Mouse (Mus musculus): ENCODE measurements at regions not wholly inside any gene's neighbourhood (a gene's known extent, or its start where the extent isn't known, plus 50 kb on each side); places are given as distances from the start of the nearest gene placed in this dataset.

DNA sequence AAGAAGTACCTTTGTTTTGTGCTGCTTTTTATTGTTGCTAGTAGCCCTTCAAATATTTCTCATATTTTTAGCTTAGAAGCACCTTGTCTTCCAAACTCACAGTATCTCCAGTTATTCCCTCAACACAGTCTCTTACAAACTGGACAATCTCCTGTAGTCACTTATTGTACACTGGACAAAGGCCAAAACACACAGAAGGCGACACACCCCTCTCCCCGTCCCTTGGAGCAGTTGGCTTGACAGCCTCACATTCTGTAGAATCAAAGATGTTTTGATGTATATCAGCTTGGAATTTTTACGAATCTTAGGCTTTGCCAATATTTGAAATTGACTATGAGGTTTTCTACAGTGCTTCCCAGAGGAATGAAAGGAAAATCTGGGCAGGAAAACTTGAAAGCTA is 309.8 kb upstream of the Gm5148 start:
- DNase-seq, result no peak

DNA sequence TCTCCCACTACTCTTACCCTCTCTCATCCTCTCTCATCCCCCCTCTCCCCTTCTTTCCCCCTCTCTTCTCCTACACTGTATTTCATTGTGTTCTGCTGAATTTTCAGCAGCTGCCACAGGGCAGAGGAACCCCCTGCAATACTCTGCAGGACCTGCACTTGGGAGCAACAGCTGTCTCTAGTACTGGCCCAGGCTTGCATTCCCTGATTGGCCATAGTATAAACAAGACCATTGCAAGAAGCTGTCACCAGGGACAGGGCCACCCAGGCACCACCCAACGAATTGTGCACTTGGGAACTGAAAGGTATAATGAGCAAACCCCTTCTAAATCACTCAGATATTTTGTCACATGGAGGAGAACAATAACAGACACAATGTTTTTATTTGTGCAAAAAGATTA is 290.5 kb upstream of the Gm5148 start:
- DNase-seq, result no peak

DNA sequence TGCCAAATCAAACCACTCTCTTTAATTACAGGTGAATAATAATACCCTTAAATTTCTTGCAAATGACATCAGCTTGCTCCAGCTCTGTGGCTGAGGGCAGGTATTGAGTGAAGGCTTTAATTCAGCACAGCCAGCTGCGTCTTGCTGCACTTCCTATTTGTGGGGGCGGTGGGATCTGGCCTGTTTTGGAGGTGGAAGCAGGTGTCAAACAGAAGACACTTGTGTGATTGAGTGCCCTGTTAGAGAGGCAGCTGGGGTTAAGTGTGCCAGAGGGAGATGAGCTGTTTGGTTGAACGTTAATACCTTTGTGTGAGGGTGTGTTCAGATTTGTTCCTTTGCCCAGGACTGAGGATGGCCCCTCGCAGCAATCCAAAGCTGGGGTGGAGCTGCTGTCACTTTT is 284.9 kb upstream of the Gm5148 start:
- DNase-seq, result peak; percentile 12 to 15

DNA sequence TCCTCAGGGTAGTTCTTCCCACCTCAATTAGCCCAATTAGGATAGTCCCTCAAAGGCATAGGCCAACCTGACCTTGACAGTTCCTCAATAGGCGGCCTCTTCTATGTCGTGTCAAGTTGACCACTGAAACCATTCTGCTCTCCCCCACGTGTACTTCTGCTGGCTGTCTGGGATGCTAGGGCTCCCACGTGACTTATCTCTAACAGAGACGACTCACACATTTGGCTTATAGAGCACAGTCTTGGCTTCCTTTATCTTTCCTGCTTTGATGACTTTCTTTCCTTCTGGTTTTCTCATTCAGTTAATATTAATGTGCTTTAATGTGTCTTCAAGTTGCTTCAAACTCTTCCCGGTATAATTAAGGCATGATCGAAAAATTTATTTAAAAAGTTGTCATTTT is 284.0 kb upstream of the Gm5148 start:
- DNase-seq, result no peak

DNA sequence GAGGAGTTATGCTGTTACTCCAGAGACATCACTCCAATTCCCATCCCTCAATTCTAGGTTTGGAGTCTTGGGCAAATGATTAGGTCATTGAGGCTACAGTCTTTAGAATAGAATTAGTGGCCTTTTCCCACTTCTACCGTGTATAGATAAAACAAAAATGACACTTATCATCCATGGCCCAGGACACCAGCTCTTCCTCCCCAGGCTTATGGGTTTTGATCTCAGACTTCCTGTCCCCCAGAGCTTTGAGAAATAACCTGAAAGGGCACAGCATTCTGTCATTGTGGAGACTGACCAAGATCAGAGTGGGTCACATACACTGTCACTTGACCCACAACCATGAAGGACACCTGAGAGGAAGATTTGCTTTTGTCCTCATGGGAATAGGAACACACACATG is 283.3 kb upstream of the Gm5148 start:
- no peak for DNase-seq

DNA sequence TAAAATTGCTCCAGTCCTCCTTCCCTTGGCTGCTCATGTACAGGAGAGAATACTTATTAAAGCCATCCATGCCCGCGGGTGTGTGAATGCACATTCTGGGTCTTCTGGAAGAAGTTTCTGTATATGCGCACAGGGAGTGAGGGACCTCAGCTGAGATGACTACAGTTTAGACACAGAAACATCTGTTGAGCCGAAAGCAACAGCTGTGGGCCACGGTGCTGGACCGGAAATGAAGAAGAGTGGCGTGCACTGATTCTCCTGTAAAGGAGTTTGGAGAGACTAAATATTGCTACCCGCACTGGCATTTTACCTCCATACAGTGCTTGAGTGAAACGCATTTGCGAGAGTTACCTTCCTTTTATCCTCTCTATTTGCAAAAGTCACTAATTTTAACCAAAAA is 278.0 kb upstream of the Gm5148 start:
- DNase-seq, result no peak

DNA sequence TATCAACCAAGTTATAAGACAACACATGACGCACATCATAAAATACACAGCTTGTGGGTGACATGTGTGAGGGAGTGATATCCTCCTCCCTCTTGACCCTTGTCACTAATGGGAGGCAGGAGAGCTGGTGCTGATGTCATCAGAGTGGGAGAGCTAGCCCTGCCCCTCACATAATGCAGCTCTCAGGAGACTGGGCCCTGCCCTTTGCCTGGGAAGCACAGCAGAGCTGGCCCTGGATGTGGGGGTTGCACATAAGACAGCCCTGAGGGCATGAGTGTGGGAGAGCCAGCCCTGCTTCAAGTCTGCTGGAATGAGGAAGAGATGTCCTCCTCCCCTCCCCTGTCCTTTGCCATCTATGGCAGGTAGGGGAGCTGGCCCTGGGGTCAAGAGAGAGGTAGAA is 275.5 kb upstream of the Gm5148 start:
- no peak for DNase-seq

DNA sequence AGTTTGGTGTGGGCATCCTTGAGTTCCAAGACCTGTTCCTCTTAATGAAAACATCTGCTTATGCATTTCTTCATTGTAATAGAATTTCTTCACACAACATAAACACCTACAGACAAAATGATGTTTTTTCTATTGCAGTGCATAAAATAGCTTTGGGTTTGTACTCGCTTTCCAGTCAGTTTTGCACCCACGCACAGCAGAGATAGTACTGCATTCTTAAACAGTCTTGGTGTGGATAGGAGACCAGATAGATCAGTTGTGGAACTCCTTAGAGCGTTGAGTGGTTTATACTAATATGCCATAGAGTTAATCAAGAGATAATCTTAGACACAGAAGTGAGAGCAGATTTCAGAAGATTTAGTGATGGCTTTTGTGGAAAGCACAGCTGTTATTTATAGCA is 273.7 kb upstream of the Gm5148 start:
- no peak for DNase-seq

DNA sequence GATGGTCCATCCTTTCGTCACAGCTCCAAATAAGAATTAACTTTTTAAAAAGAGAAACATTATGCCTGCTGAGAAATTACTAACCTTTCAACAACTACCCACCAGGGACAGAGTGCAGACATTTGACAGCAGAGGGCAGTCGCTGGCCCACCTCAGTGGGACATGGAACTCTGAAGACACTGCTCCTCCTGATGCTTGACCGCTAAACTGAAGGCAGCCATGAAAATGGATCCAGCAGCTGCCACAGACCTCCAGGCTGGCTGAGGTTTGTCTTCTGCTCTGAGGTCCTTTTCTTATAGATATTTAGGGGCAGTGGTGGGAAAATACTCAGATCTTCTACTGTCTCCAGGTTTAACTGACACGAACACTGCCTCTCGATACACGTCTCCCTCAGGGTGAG is 265.7 kb upstream of the Gm5148 start:
- no peak for DNase-seq

DNA sequence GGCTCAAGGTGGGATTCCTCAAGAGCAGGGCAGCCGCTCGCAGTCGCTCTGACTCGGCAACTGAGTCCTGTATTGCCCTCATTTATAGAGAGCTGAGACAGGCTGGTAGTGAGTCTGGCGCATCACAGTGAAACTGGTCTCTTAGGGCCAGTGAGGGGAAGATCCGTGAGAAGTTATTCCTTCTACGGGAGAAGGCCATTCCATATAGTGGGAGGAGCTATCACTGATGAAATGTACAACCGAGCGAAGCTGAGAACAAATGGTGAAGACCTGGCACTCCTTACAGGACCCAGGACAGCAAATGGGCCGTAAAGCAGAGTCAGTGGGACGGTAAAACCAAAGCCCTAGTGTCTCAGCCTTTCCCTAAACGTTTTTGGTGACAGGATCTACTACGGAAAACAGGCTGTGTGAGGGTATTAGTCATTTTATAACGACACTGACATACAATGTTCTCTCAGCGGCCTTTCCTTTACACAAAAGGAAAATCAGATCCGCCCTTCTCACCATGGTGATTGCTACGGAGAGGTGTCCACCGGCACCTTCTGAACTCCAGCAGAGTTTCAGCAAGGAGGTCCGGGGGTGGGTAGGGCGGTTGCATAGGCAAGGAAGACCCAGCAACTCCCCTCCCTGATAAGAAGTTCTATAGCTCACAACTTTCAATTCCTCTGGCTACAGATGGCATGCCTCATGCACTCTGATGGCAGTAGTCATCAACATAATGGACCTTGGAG is 263.6 kb upstream of the Gm5148 start:
- no peak for DNase-seq

DNA sequence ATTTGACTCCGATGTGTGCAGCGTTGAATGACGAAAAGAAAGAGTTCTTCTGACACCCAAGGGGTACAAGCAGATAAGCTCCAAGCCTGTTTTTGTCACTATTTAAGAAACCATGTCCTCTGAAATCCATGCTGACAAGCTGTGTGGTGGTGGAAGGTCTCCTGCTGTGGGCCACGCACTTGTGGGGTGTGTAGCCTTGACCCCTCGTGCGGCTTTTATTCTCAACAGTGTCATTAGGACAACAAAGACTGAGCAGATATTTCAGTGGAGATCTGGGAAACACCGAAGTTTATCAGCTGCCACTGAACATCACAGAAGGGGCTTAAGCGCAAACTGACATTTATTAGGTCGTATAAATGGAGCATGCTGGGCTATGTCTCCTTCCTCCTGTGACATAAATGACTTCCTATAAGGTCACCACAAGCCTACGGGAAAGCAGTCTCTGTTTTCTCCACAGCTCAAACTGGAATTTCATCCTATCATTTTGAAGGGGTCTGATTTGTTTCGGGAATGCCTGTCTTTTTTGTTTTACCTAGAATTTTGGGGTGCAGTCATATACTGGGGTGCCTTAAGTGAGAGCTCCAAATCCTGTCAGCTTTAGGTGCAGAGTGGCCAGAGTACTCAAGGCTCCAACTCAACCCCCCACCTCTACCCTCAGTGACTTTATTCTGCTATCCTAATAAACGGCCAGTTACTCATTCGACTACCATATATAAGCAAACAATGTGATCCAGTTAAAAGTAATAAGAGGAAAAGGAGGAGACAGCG is 262.9 kb upstream of the Gm5148 start:
- no peak for DNase-seq

DNA sequence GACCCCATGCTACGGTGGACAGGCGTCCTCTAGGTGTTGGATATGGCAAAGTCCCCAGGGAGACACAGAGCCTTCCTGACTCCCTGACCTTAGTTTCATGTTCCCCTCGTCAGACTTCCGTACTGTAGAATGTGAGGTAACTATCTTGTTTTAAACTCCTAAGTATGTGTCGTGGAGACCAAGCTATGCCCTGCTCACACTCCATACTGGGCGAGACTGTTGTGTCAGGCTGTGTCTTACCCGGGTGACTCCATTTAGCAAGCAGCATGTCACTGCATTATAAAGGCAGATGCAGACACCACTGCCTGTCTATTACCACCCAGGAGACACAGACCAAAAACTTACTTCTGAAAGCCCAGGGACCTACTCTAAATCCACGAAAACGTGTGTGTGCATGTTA is 260.4 kb upstream of the Gm5148 start:
- DNase-seq, result no peak

DNA sequence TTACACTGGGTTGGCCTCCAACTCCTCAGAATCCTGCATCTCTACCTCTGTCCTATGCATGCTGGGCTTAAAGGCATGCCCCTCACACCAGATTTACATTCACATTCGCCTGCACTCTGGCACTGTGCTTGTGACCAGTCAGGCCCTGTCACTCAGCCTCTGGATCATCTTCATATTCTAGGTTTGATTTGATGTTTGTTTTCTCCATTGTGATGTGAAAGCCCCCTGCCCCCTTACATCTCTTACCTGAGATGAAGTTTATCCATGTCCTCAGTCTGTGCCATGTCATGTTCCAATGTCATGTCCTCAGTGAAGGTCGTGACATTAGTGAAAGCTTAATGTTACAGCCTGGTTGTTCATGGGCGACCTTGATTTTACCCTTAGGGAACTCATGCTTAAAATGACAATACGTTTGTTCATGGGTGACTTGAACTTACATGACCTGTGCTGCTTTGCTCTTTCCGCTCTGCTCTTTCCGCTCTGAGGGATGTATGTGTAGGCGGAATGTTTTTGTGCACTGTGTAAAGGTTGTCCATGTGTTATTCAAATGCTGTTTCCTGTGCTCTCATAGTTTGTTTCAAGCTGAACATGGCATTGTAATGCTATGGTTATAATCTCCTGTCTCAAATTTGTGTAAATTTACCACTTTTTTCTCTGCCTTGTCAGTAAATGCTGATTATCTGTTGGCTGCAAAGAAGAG is 257.3 kb upstream of the Gm5148 start:
- peak; percentile 46 to 50 for DNase-seq

DNA sequence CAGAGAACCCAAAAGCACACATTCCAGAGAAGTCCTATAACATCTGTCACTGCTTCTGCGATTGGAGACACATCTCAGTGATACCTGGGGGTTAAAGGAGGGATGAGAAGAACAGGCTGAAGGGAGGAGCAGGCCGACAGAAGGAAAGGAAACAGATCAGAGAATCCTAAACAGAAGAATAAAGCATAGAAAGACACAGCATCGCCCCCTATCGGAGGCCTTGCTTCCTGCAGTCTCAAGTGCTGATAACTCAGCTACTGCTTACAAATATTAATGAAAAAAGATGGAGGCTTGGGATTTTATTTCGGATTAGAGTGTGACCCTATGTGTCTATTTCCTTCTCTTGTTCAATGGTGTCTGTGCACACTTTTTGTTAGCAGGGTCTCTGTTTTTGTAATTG is 255.6 kb upstream of the Gm5148 start:
- DNase-seq, result peak; percentile 64 to 67

DNA sequence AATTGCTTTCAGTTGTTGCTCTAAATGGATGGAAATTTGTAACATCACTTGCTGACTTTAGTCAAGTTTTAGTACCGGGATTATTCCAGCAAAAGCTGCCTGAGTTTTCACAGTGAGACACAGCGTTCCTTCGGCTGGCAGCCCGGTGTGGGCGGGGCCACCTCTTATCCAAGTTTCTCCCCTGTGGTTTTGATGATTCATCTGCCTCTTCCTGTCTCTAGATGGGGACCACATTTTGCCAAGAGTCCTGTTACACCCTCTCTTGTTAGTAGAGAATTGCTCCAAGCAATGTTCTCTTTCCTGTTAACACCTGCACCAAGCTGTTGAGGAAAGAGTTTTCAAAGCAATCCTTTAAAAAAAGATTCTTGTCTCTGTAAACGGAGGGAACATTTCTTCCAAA is 254.2 kb upstream of the Gm5148 start:
- peak; percentile 9 to 22 for DNase-seq

DNA sequence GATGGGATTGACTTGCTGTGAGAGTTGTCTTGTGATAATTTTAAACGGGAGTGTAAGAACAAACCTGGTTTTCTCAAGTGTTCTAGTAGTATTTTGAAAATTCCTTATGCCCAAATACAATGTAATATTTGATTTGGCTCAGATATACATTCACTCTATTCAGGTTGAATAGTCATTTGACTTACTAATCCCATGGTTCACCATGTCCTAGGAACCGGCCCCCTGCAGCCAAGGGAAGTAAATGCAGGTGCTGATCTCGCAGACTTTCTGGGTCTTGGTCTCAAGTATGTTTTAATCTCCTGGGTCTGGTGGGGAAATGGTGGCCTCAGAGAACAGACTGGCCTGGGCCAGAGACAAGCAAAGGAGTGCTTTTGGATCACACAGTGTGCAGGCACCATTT is 253.2 kb upstream of the Gm5148 start:
- DNase-seq, result no peak

DNA sequence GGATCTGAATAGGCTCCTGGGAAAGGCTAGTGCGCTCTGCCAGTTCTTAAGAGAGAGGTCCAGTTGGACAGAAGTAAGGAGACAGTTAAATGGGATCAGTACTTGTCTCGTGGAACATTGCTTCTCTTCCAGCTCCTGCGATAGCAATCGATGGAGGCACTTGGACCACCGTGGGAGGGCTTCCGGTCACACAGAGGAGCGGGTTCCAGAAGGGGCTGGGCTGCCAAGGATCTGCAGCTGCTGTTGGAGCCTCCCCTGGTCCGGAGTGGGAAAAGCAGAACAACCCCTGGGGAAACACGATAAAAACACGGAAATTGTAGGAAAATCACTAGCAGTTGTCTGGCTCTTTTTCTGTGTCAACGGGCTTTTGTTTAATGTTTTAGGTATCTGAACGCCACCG is 252.3 kb upstream of the Gm5148 start:
- no peak for DNase-seq

DNA sequence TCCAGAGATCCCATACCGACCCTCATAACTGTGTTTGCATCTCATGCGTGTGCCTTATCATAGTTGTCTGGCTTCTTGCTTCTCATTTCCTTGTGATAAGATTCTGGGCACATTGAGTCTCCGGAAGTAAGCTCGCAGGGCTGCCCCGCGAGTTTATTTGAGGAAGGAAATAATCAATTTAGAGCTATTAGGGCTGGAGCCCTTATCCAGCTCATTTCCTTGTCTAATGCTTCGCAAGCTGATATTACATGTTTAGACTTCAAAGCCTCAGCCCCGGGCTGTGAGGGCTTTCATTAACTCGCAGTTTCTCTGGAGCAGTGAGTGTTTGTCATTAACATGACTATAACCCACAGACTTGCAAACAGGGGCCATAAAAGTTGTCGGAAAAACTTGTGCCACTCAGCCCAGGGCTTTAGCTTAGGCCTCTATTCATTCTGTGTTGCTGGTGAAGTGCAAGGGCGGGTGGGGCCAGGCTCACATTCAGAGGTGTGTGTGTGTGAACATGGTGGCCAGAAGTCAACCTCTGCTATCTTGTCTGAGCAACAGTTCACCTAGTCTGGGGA is 251.0 kb upstream of the Gm5148 start:
- DNase-seq, result peak; percentile 13 to 21

DNA sequence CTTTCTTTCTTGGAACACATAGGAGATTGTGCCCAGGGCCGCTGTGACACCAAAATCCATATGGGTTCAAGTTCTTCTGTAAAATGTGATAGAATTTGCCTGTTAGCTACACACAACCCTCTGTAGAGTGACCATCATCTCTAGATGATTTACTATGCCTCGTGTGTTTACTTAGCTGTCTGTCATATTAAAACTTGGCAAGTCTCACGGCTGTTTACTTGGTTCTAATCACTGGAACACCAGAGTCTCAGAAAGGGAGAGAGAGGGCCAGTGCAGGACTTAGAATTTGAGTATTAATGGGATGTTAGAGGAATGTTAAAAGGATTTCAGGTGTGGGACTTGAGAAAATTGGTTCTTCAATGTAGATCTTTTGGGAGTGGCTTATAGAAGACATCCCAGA is 248.6 kb upstream of the Gm5148 start:
- DNase-seq, result no peak

DNA sequence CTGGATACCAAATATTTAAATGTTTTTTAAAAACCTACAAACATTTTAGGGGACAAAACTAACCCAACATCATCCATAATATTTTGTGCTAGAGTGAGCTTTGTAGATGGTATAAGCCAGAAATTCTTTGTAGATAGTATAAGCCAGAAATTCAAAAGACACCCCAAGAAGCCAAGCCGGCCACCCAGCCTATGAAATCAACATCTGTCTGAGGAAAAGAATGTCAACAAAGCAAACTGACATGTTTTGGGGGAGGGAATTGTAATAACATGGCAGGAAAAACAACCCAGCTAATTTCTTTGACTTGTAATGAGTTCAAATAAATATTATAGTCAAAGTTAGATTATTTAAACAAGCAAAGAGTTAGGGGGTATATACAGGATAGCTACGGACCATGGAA is 246.9 kb upstream of the Gm5148 start:
- no peak for DNase-seq

DNA sequence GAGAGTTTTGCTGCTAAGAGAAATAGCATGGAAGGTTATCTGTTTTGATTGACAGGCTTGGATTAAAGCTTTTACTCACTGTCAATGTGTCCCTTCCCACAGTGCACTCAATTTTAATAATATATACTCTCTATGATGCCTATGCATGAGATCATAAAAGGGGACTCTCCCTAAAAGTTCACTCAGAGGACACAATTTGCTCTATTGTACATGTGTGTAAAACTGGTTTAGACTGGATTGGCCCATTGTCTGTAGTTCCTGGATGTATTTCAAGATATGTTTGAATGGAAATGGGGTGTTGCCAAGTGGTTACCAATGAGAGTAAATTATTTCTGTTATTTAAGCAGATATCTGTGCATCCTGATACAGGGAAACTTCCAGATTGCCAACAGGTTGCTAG is 244.4 kb upstream of the Gm5148 start:
- DNase-seq, result no peak

DNA sequence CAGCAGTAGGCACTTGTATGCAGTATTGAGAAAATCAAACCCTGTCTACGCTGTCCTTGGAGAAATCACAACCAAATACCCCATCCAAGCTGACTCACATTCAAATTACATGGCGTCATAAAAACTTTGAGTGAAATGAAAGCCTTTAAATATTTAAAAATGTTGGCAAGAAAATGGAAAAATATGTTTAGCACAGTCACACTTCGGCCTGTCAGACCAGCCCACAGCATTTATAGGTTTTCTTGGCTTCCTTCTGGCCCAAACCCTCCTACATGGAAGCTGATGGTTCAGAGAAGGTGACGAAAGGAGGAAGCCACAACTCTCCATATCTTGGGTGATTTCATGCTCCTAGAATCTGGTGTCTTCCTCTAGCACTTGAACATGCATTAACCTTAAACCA is 240.9 kb upstream of the Gm5148 start:
- DNase-seq, result no peak

DNA sequence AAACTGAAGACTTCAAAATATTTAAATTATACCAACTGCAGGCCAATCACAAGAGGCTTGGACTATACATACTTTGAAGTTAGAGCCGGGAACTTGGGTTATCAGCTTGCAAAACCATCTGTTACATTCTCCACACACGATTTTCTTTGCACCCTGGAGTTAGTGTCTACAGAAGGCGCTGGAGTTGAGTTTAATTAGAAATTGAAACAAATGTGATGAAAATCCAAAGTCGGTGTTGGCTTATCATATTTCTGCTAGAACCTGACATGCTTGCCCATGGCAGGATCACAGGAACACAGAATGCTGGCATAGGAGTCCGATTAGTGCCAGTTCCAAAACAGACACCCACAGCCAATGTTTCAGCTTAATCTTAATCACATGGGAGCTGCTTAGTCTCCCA is 239.8 kb upstream of the Gm5148 start:
- no peak for DNase-seq

DNA sequence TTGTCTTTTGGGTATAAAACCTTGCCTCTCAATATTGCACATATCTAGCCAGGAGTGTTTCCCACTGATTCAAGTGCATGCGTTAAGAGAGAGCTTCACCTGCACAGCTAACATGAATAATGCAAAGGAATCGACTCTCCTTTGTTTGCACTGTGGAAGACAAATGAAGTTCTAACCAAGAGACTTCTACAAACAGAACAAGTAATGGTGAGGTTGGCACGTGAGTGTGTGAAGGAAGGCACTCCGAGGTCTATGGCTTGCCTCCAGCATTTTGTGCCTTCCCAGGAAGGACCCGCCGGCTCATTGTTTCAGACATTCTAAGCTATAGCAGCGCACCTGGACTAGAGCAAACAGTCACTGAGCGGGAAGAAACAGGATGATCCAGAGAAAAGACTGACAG is 238.5 kb upstream of the Gm5148 start:
- no peak for DNase-seq
